12 mouse cellular contexts compared by ENCODE assay signal in the genomic region with DNA sequence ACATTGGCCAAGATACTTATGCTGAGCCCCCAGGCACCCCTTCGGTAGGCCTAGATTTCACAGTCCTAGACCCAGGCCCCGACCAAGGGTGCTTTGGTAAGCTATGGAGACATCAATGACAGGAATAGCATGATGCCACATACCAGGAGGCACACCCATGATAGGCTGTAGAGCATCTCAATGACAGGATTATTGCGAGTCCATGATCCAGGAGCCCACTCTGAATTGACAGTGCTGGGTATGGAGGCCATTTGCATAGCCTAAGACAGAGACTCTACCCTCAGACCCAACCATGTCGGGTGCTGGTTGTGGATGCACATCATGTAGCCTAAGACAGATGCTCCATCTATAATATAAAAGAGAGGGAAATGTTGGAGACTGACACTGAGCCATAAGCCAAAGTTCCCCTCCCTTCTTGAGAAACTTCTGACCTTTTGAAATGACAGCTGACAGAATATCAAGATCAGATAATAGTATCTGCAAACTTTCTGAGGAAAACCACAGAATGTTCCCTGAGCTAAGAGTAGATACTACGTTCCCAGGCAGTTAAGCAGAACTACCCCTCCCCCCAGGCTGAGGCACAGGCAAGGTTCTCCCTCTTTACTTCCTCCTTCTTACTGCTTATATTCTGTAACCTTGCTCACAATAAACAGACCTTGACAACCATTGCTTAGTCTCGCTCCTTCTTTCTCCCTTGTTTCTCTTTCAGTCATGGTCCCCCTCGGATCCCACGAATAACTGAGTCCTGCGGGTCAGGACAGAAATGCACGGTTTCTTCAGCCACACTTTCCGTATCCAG.
DNase-seq lines count a peak whose midpoint lies in the region; TF ChIP-seq lines count a peak whose summit lies in the region.
"Had no signal": no experiment of that assay in that cellular context is flagged by ENCODE, and none has a peak within 500 bp of the region (broad histone marks: within the 10 kb centered on the region; RNA-seq: fewer than 3 reads in every experiment).

No protein-coding gene starts in this region.

- peak; percentile 43 for DNase-seq in kidney, adult 2 months
- DNase-seq in kidney, adult 11 months: no peak
- DNase-seq in MEL (ENCODE audit: low read depth, low spot score): peak; percentile 90
- peak; percentile 37 for DNase-seq in lung, postnatal 10 days
- peak; percentile 89 for DNase-seq in splenic B cell, adult 2 months (ENCODE audit: low read depth, low spot score)
- no peak for DNase-seq in ovary, postnatal 36 days (ENCODE audit: low spot score)
- DNase-seq in frontal cortex, postnatal 14 days (ENCODE audit: low spot score in 2 of 2): no peak
- DNase-seq in ovary, postnatal 10 days (ENCODE audit: low spot score): no peak
- DNase-seq: adrenal gland, adult 2 months; cerebellum, postnatal 36 days had no signal

- no peak for TF ChIP-seq CTCF in kidney, adult 2 months (conservative IDR thresholded peaks at IDR 0.05; ENCODE audit: insufficient read depth, insufficient read length, low read depth, low read length)
- TF ChIP-seq CTCF in MEL (IDR thresholded peaks at IDR 0.05 in 2 of 3, conservative IDR thresholded peaks at IDR 0.05 in 1 of 3; ENCODE audit: control insufficient read depth in 1 of 3, insufficient read depth in 1 of 3, low read depth in 2 of 3, low read length in 3 of 3, poor library complexity in 1 of 3, severe bottlenecking in 1 of 3): no peak

- TF ChIP-seq RAD21 in MEL (IDR thresholded peaks at IDR 0.05; ENCODE audit: low read depth, low read length): no peak

- H3K27me3 ChIP-seq in kidney, adult 2 months (replicated peaks; ENCODE audit: control insufficient read depth, insufficient read depth, low read length): no peaks in the 10 kb centered on the region
- H3K27me3 ChIP-seq in MEL (ENCODE audit: control insufficient read depth in 1 of 2, insufficient read depth in 2 of 2, low read length in 2 of 2): no peaks in the 10 kb centered on the region
- no peaks in the 10 kb centered on the region for H3K27me3 ChIP-seq in splenic B cell, adult 2 months (ENCODE audit: control insufficient read depth, insufficient read depth, low read length, poor library complexity, severe bottlenecking)
- H3K27me3 ChIP-seq: megakaryocyte, embryonic 14.5 days; neural tube, embryonic 15.5 days had no signal

- TF ChIP-seq EP300 in MEL (IDR thresholded peaks at IDR 0.05; ENCODE audit: low read depth in 1 of 2, low read length in 2 of 2): peak; percentile 74 to 89

- 87% methylated on average over 11 of the region's 11 CpGs for WGBS in kidney, adult 2 months

- H3K27ac ChIP-seq in kidney, adult 2 months (ENCODE audit: insufficient read depth, low read depth, low read length): no peak overlapping the region
- peak overlapping the region; percentile 98 for H3K27ac ChIP-seq in MEL (ENCODE audit: control insufficient read depth, low read depth, low read length)
- H3K27ac ChIP-seq: neural tube, embryonic 15.5 days had no signal

- no peaks in the 10 kb centered on the region for H3K4me1 ChIP-seq in kidney, adult 2 months (ENCODE audit: control insufficient read depth, insufficient read depth, low read length)
- peaks cover 2 to 11% of the 10 kb centered on the region in 2 experiments for H3K4me1 ChIP-seq in MEL (ENCODE audit: control insufficient read depth in 1 of 2, insufficient read depth in 2 of 2, low read length in 2 of 2)
- H3K4me1 ChIP-seq: neural tube, embryonic 15.5 days had no signal

- H3K9me3 ChIP-seq in MEL (replicated peaks; ENCODE audit: insufficient read depth, low read length): no peaks in the 10 kb centered on the region

- H3K79me2 ChIP-seq in MEL (ENCODE audit: control insufficient read depth, insufficient read depth, low read length, poor library complexity): no peaks in the 10 kb centered on the region

- H3K36me3 ChIP-seq in kidney, adult 2 months (ENCODE audit: control insufficient read depth, insufficient read depth, low read length): no peaks in the 10 kb centered on the region
- peaks cover 0 to 5% of the 10 kb centered on the region in 2 experiments; a peak in 2 of 4 replicates for H3K36me3 ChIP-seq in MEL (ENCODE audit: control insufficient read depth in 1 of 2, insufficient read depth in 2 of 2, low read length in 2 of 2)
- peaks cover 7% of the 10 kb centered on the region for H3K36me3 ChIP-seq in splenic B cell, adult 2 months (ENCODE audit: control insufficient read depth, insufficient read depth, low read length, poor library complexity, severe bottlenecking)
- H3K36me3 ChIP-seq: neural tube, embryonic 15.5 days had no signal

- no peak overlapping the region for H3K4me3 ChIP-seq in kidney, adult 2 months (ENCODE audit: insufficient read depth, low read depth, low read length)
- H3K4me3 ChIP-seq in MEL (ENCODE audit: control insufficient read depth in 1 of 2, insufficient read depth in 1 of 2, low read depth in 2 of 2, low read length in 2 of 2): peak overlapping the region; percentile 53 to 65
- H3K4me3 ChIP-seq: megakaryocyte, embryonic 14.5 days; neural tube, embryonic 15.5 days had no signal

- peak overlapping the region; percentile 72 for H3K9ac ChIP-seq in MEL (ENCODE audit: control insufficient read depth, low read depth, low read length, poor library complexity, severe bottlenecking)
- H3K9ac ChIP-seq: neural tube, embryonic 15.5 days had no signal

- no peak for TF ChIP-seq POLR2A in kidney, adult 2 months (IDR thresholded peaks at IDR 0.05; ENCODE audit: low read depth, low read length)
- peak in 1 of 2 experiments; percentile 60; a peak in 2 of 4 replicates for TF ChIP-seq POLR2A in MEL (IDR thresholded peaks at IDR 0.05; ENCODE audit: control insufficient read depth in 1 of 2, insufficient read depth in 1 of 2, low read depth in 1 of 2, low read length in 2 of 2, poor library complexity in 1 of 2)

TF ChIP-seq in MEL, 35 proteins besides CTCF, POLR2A, EP300 and RAD21:
- TF ChIP-seq MYB (IDR thresholded peaks at IDR 0.05; ENCODE audit: low read depth, low read length): peak; percentile 62; the same call in 1 of the 2 replicates
- TF ChIP-seq USF1 (IDR thresholded peaks at IDR 0.05; ENCODE audit: low read depth, low read length): no peak
- no peak for TF ChIP-seq MAX (IDR thresholded peaks at IDR 0.05; ENCODE audit: low read length)
- peak; percentile 53; the same call in 1 of the 2 replicates for TF ChIP-seq CHD2 (IDR thresholded peaks at IDR 0.05; ENCODE audit: low read length)
- peak; percentile 47; the same call in 1 of the 2 replicates for TF ChIP-seq MYC (IDR thresholded peaks at IDR 0.05; ENCODE audit: low read depth, low read length)
- TF ChIP-seq TCF12 (IDR thresholded peaks at IDR 0.05; ENCODE audit: low read depth, low read length): peak; percentile 62
- peak; percentile 81 for TF ChIP-seq TBP (IDR thresholded peaks at IDR 0.05; ENCODE audit: low read depth, low read length)
- TF ChIP-seq SIN3A (IDR thresholded peaks at IDR 0.05; ENCODE audit: low read length): peak; percentile 65
- TF ChIP-seq ELF1 (IDR thresholded peaks at IDR 0.05; ENCODE audit: low read depth, low read length): peak; percentile 30; the same call in 1 of the 2 replicates
- no peak for TF ChIP-seq ZNF384 (IDR thresholded peaks at IDR 0.05; ENCODE audit: low read depth, low read length)
- TF ChIP-seq RCOR1 (IDR thresholded peaks at IDR 0.05; ENCODE audit: low read depth, low read length): peak; percentile 34; the same call in 1 of the 2 replicates
- no peak for TF ChIP-seq SMC3 (IDR thresholded peaks at IDR 0.05; ENCODE audit: low read depth, low read length)
- peak; percentile 54 for TF ChIP-seq NELFE (IDR thresholded peaks at IDR 0.05; ENCODE audit: low read depth, low read length)
- peak; percentile 54; the same call in 1 of the 2 replicates for TF ChIP-seq ZMIZ1 (IDR thresholded peaks at IDR 0.05; ENCODE audit: low read depth, low read length)
- TF ChIP-seq GATA1 (IDR thresholded peaks at IDR 0.05; ENCODE audit: low read depth, low read length): peak; percentile 87
- no peak for TF ChIP-seq CHD1 (IDR thresholded peaks at IDR 0.05; ENCODE audit: low read depth, low read length)
- TF ChIP-seq TAL1 (IDR thresholded peaks at IDR 0.05; ENCODE audit: low read length): peak; percentile 8; the same call in 1 of the 2 replicates
- TF ChIP-seq NRF1 (IDR thresholded peaks at IDR 0.05; ENCODE audit: insufficient read depth, low read depth, low read length, poor library complexity, severe bottlenecking): no peak
- no peak for TF ChIP-seq KAT2A (conservative IDR thresholded peaks at IDR 0.05; ENCODE audit: low read depth, low read length)
- TF ChIP-seq MEF2A (IDR thresholded peaks at IDR 0.05; ENCODE audit: extremely low read depth, insufficient replicate concordance, low read depth, low read length, poor library complexity, severe bottlenecking): no peak
- TF ChIP-seq ETS1 (IDR thresholded peaks at IDR 0.05; ENCODE audit: low read depth, low read length): peak; percentile 92
- TF ChIP-seq UBTF (IDR thresholded peaks at IDR 0.05; ENCODE audit: borderline replicate concordance, insufficient read depth, low read depth, low read length): no peak
- no peak for TF ChIP-seq E2F4 (IDR thresholded peaks at IDR 0.05; ENCODE audit: borderline replicate concordance, low read depth, low read length)
- no peak for TF ChIP-seq POLR2AphosphoS2 (IDR thresholded peaks at IDR 0.05; ENCODE audit: low read length)
- TF ChIP-seq HCFC1 (IDR thresholded peaks at IDR 0.05; ENCODE audit: low read depth, low read length): peak; percentile 36; the same call in 1 of the 2 replicates
- TF ChIP-seq MXI1 (IDR thresholded peaks at IDR 0.05; ENCODE audit: low read depth, low read length): peak; percentile 57; the same call in 1 of the 2 replicates
- TF ChIP-seq BHLHE40 (IDR thresholded peaks at IDR 0.05; ENCODE audit: borderline replicate concordance, low read depth, low read length): 0 out of 2 replicates have a peak, but pooled peaks have one; percentile 13
- TF ChIP-seq POLR2AphosphoS5 (IDR thresholded peaks at IDR 0.05; ENCODE audit: borderline replicate concordance, low read depth, low read length): peak; percentile 68; the same call in 1 of the 2 replicates
- TF ChIP-seq MAZ (IDR thresholded peaks at IDR 0.05; ENCODE audit: low read depth, low read length): peak; percentile 16; the same call in 1 of the 2 replicates

Comparison
In these comparisons a context has a peak if more than half of its experiments do, and no peak if none do; other contexts are left out.
1. DNase-seq: peak in kidney, adult 2 months (single experiment), MEL (single experiment), lung, postnatal 10 days (single experiment) and splenic B cell, adult 2 months (single experiment); none in kidney, adult 11 months (single experiment), ovary, postnatal 36 days (single experiment), frontal cortex, postnatal 14 days (0 of 2) and ovary, postnatal 10 days (single experiment).